Mouse (Mus musculus) heart, adult 2 months (tissue): ENCODE results near the gene Tnip1.

Experiments used
- CTCF ChIP-seq: fragments of 200-600 bp; IDR thresholded peaks from 2 replicates; pipeline ENCODE4 v1.8.1; 2022; ENCODE audit warnings: antibody characterized with exemption, mild to moderate bottlenecking, moderate library complexity
- EP300 ChIP-seq: fragments of 200-500 bp; IDR thresholded peaks from 2 replicates; pipeline ENCODE4 v1.6.1; 2011; ENCODE audit warnings: low read depth, low read length, control low read depth; ENCODE audit not compliant: insufficient read depth
- POLR2A ChIP-seq: fragments of 200-500 bp; IDR thresholded peaks from 2 replicates; pipeline ENCODE4 v1.6.1; 2011; ENCODE audit warnings: mild to moderate bottlenecking, low read depth, low read length, control low read depth; ENCODE audit not compliant: insufficient read depth

DNA sequence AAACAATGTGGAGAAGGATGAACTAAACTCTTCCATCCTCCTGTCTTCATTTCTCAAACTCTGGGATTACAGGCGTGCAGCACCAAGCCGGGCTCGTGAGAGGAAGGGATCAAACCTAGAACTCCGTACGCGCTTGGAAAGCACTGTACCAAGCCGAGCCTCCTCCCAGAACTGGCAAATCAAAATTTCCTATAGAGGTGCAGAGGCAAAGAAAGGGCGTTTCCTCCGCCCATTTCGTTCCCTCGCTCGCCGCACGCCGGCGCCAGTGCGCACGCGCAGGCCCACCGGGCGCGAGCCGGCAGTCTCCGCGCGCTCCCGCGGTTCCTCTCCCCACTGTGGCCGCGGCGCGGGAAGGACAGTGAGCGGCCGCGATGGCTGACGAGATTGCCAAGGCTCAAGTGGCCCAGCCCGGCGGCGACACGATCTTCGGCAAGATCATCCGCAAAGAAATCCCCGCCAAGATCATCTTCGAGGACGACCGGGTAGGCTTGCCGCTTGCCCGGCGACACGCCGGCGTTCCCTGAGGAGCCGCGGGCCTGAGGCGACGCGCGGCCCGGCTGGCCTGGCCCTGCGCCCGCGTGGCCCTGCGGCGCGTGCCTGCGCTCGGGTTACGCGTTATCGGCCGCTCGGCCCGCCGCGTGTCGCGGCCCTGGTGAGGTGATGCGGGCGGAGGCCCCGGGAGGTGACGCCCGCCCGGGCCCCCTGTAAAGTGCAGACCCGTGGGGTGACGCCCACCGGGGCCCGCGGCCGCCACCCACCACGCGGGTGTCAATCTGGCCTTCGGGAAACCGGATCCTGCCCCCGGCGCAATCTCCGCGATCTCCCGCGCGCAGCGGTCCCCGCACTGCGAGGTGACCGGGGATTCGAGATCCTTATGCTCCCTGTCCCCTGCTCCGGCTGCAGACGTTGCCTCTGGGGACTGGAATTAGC, 96.3 kb downstream of the Tnip1 start, which contains the start of gene Hint1:
- TF ChIP-seq POLR2A (peak; percentile 94), EP300 (peak; percentile 46; the same call in 1 of the 2 replicates), CTCF (peak; percentile 50)
